Mouse (Mus musculus) neural tube, embryonic 14.5 days (tissue): ENCODE results near the gene Calm5. TPM values are rescaled to one million over a fixed set of nuclear protein-coding genes. Genes with fewer than 3 reads are reported as not detected.

Source experiments
- ATAC-seq: fragments of 200-750 bp; cut with Nextera tagmentation; 2 replicates; pipeline ENCODE4 v1.8.0; 2017; ENCODE audit warnings: low read depth, mild to moderate bottlenecking, moderate TSS enrichment, moderate library complexity
- H3K27ac ChIP-seq: fragments of 300-500 bp; sonication (generic); 2 replicates; pipeline ENCODE4 v1.5.1; 2014; ENCODE audit warnings: low read depth, mild to moderate bottlenecking, control low read depth, low read length, moderate library complexity, mixed read lengths
- H3K27me3 ChIP-seq: fragments of 300-500 bp; sonication (generic); 2 replicates; pipeline ENCODE4 v1.6.1; 2014; ENCODE audit warnings: low read length; ENCODE audit not compliant: control insufficient read depth, insufficient read depth
- H3K36me3 ChIP-seq: fragments of 300-500 bp; sonication (generic); 2 replicates; pipeline ENCODE4 v1.6.1; 2014; ENCODE audit warnings: low read length, mixed read lengths; ENCODE audit not compliant: control insufficient read depth, insufficient read depth
- H3K4me1 ChIP-seq: fragments of 300-500 bp; sonication (generic); 2 replicates; pipeline ENCODE4 v1.6.1; 2014; ENCODE audit warnings: low read length; ENCODE audit not compliant: control insufficient read depth, insufficient read depth
- H3K4me2 ChIP-seq: fragments of 300-500 bp; sonication (generic); 2 replicates; pipeline ENCODE4 v1.6.1; 2014; ENCODE audit warnings: mild to moderate bottlenecking, low read depth, low read length, control low read depth
- H3K4me3 ChIP-seq: fragments of 300-500 bp; sonication (generic); 2 replicates; pipeline ENCODE4 v1.5.1; 2014; ENCODE audit warnings: low read depth, low read length, control low read depth, mixed read lengths
- H3K9ac ChIP-seq: fragments of 300-500 bp; sonication (generic); replicated peaks from 2 replicates; pipeline ENCODE4 v1.6.1; 2014; ENCODE audit warnings: low read depth, mild to moderate bottlenecking, control low read depth, low read length, mixed read lengths
- H3K9me3 ChIP-seq: fragments of 300-500 bp; sonication (generic); 2 replicates; pipeline ENCODE4 v1.6.1; 2016; ENCODE audit warnings: low read length; ENCODE audit not compliant: control insufficient read depth
- WGBS: fragments of 180-500 bp; shearing (Covaris S2); extraction: QIAGEN DNeasy Blood & Tissue Kit; methylation state at CpG from one replicate; pipeline ENCODE4 v1.1.7; 2014; 5-methylcytosine and 5-hydroxymethylcytosine counted together
- polyA plus RNA-seq: library from polyadenylated mRNA; unstranded; fragments of >200 nt; fragmentation: Nextera tagmentation; extraction: Ambion mirVana; gene quantifications from 2 replicates; pipeline ENCODE4 v1.2.1, GENCODE M21; 2014

Gene Calm5
- polyA plus RNA-seq, 1 experiment from 2014 or later: not detected

GRCm38 (mm10) chr13:3862325-3862724 lies 8.4 kb downstream of the Calm5 start:
- no peak for ATAC-seq
- H3K4me1 ChIP-seq: no peaks in the 10 kb centered on the region
- H3K9me3 ChIP-seq: no peaks in the 10 kb centered on the region
- no peak overlapping the region for H3K4me2 ChIP-seq
- H3K27me3 ChIP-seq: no peaks in the 10 kb centered on the region
- H3K36me3 ChIP-seq: no peaks in the 10 kb centered on the region
- no peak overlapping the region for H3K27ac ChIP-seq
- H3K4me3 ChIP-seq: no peak overlapping the region
- WGBS: 87% methylated on average over 3 of the region's 3 CpGs
- no peak overlapping the region for H3K9ac ChIP-seq

DNA sequence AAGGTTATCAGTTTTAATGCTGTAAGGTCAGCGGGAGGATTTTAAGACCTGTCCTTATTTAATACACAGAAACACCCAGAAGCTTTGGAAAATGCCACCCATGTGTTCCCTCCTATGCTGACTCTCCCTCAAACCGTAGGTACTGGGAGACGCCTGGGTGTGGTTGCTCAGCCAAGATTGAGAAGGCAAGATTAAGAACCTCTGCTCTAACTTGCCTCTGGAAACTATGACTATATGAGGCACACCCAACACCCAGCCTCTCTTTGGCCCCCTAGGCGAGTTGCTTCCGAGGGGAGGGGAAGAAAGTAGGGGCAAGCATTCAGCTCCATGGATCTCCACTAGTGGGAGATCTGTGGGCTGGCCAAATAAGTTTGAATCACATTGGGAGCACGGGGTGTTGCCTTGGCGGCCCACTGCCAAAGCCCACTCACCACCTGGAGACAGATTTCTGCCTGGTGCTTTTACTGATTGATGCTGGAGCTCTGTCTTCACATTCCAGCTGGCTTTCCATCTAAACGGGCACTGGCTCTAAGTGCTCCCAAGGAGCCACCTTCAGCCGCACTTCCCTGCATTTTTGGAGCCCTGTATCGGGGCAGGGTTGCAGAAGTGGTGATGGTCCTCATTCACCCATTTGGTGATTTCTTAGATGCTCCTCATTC lies 9.1 kb downstream of the Calm5 start:
- no peaks in the 10 kb centered on the region for H3K36me3 ChIP-seq
- no peak overlapping the region for H3K4me2 ChIP-seq
- no peaks in the 10 kb centered on the region for H3K27me3 ChIP-seq
- no peaks in the 10 kb centered on the region for H3K9me3 ChIP-seq
- no peak for ATAC-seq
- H3K4me1 ChIP-seq: no peaks in the 10 kb centered on the region
- no peak overlapping the region for H3K9ac ChIP-seq
- no peak overlapping the region for H3K27ac ChIP-seq
- WGBS: 96% methylated on average over 10 of the region's 10 CpGs
- no peak overlapping the region for H3K4me3 ChIP-seq

GRCm38 (mm10) chr13:3865648-3866354 lies 11.8 kb downstream of the Calm5 start:
- H3K27ac ChIP-seq: no peak overlapping the region
- no peak overlapping the region for H3K4me2 ChIP-seq
- 88% methylated on average over 14 of the region's 14 CpGs for WGBS
- no peak overlapping the region for H3K9ac ChIP-seq
- no peaks in the 10 kb centered on the region for H3K4me1 ChIP-seq
- no peak for ATAC-seq
- no peaks in the 10 kb centered on the region for H3K36me3 ChIP-seq
- no peaks in the 10 kb centered on the region for H3K9me3 ChIP-seq
- no peak overlapping the region for H3K4me3 ChIP-seq
- H3K27me3 ChIP-seq: no peaks in the 10 kb centered on the region

GRCm38 (mm10) chr13:3866355-3867052 lies 12.5 kb downstream of the Calm5 start:
- WGBS: 87% methylated on average over 8 of the region's 8 CpGs
- no peak for ATAC-seq
- H3K27me3 ChIP-seq: no peaks in the 10 kb centered on the region

GRCm38 (mm10) chr13:3867158-3867557 lies 13.2 kb downstream of the Calm5 start:
- H3K27ac ChIP-seq: no peak overlapping the region
- H3K4me3 ChIP-seq: no peak overlapping the region
- no peaks in the 10 kb centered on the region for H3K36me3 ChIP-seq
- ATAC-seq: no peak
- H3K4me1 ChIP-seq: no peaks in the 10 kb centered on the region
- H3K27me3 ChIP-seq: no peaks in the 10 kb centered on the region
- no peaks in the 10 kb centered on the region for H3K9me3 ChIP-seq
- H3K4me2 ChIP-seq: no peak overlapping the region
- H3K9ac ChIP-seq: no peak overlapping the region
- 87% methylated on average over 6 of the region's 6 CpGs for WGBS

More at GRCm38 (mm10) chr13:3866355-3867052, 12.5 kb downstream of the Calm5 start:
- Histone ChIP-seq H3K9ac (no peak overlapping the region), H3K9me3 (no peaks in the 10 kb centered on the region), H3K4me1 (no peaks in the 10 kb centered on the region), H3K36me3 (no peaks in the 10 kb centered on the region), H3K4me2 (no peak overlapping the region), H3K27ac (no peak overlapping the region), H3K4me3 (no peak overlapping the region)

DNA sequence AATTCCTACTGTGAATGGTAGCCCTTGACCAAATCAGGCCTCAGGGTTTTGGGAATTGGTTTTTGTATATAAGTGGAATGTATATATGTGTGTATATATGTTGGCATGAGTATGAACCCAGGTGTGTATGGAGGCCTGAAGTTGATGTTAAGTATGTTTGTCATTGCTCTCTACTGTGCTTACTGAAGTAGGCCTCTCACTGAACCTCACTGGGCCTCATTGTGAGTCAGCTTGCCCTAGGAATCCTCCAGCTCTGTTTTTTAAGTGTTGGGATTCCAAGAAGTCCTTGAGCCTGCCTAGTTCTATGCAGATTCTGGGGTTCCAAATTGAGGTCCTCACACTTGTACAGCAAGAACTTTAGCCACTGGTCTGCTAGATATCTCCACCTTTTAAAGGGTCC lies 15.9 kb downstream of the Calm5 start:
- H3K9ac ChIP-seq: no peak overlapping the region
- no peaks in the 10 kb centered on the region for H3K9me3 ChIP-seq
- no peak overlapping the region for H3K4me2 ChIP-seq
- no peak overlapping the region for H3K27ac ChIP-seq
- no peak overlapping the region for H3K4me3 ChIP-seq
- no peak for ATAC-seq
- H3K4me1 ChIP-seq: no peaks in the 10 kb centered on the region
- H3K27me3 ChIP-seq: no peaks in the 10 kb centered on the region
- H3K36me3 ChIP-seq: no peaks in the 10 kb centered on the region

DNA sequence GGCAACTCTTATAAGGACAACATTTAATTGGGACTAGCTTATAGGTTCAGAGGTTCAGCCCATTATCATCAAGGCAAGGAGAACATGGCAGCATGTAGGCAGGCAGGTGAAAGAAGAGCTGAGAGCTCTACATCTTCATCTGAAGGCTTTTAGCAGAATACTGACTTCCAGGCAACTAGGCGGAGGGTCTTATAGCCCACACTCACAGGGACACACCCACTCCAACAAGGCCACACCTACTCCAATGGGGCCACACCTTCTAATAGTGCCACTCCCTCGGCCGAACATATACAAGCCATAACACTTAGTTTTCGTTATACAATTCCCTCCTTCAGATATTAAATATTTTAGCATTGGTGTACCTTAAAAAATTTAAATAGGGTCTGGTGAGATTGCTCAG lies 18.9 kb downstream of the Calm5 start:
- Histone ChIP-seq H3K27ac (no peak overlapping the region), H3K9me3 (no peaks in the 10 kb centered on the region), H3K4me3 (no peak overlapping the region), H3K4me2 (no peak overlapping the region), H3K9ac (no peak overlapping the region), H3K4me1 (no peaks in the 10 kb centered on the region), H3K27me3 (no peaks in the 10 kb centered on the region), H3K36me3 (no peaks in the 10 kb centered on the region)
- no peak for ATAC-seq
- WGBS: 89% methylated on average over 4 of the region's 4 CpGs

GRCm38 (mm10) chr13:3876448-3876847 lies 22.5 kb downstream of the Calm5 start:
- H3K27me3 ChIP-seq: no peaks in the 10 kb centered on the region
- H3K4me3 ChIP-seq: no peak overlapping the region
- H3K4me2 ChIP-seq: no peak overlapping the region
- no peaks in the 10 kb centered on the region for H3K9me3 ChIP-seq
- 76% methylated on average over 6 of the region's 6 CpGs for WGBS
- H3K9ac ChIP-seq: no peak overlapping the region
- ATAC-seq: no peak
- no peak overlapping the region for H3K27ac ChIP-seq
- no peaks in the 10 kb centered on the region for H3K4me1 ChIP-seq
- H3K36me3 ChIP-seq: no peaks in the 10 kb centered on the region

DNA sequence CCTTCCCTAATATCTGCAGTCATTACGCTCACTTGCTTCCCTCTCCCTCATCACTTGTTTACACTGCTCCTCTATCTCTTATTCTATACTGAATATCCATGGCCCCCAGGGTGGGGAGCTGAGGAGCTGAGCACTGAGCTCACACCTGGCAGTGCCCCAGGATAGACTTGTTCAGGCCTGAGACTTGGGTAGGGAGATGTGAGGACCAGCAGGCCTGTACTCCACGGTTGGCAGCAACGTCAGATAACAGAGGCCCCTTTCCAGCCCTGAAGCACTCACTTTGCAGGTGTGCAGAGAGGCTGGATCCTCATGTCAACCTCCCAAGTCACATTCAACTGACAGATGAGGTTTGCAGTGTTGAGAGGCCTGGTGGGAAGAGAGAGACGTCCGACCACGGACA lies 23.2 kb downstream of the Calm5 start:
- Histone ChIP-seq H3K4me2 (no peak overlapping the region), H3K27ac (no peak overlapping the region), H3K4me3 (no peak overlapping the region), H3K27me3 (no peaks in the 10 kb centered on the region), H3K9ac (no peak overlapping the region), H3K36me3 (no peaks in the 10 kb centered on the region), H3K4me1 (no peaks in the 10 kb centered on the region), H3K9me3 (no peaks in the 10 kb centered on the region)
- WGBS: 89% methylated on average over 6 of the region's 6 CpGs
- no peak for ATAC-seq
